Mouse (Mus musculus) hindbrain, embryonic 10.5 days (tissue): ENCODE measurements at regions not wholly inside any gene's neighbourhood (a gene's known extent, or its start where the extent isn't known, plus 50 kb on each side); places are given as distances from the start of the nearest gene placed in this dataset.

ENCODE experiments used
- DNase-seq: peaks from one replicate; pipeline ENCODE4 v3.0.0-alpha.2; 2017; ENCODE audit warnings: low spot score
- H3K27ac ChIP-seq: fragments of 300-500 bp; sonication (generic); 2 replicates; pipeline ENCODE4 v1.5.1; 2016; ENCODE audit warnings: mild to moderate bottlenecking, moderate library complexity
- H3K27me3 ChIP-seq: fragments of 300-500 bp; sonication (generic); 2 replicates; pipeline ENCODE4 v1.6.1; 2016; ENCODE audit warnings: mild to moderate bottlenecking; ENCODE audit not compliant: poor library complexity, insufficient read depth, severe bottlenecking
- H3K36me3 ChIP-seq: fragments of 300-500 bp; sonication (generic); 2 replicates; pipeline ENCODE4 v1.6.1; 2016; ENCODE audit warnings: mild to moderate bottlenecking, moderate library complexity
- H3K4me1 ChIP-seq: fragments of 300-500 bp; sonication (generic); replicated peaks from 2 replicates; pipeline ENCODE4 v1.6.1; 2016; ENCODE audit warnings: mild to moderate bottlenecking
- H3K4me3 ChIP-seq: fragments of 300-500 bp; sonication (generic); 2 replicates; pipeline ENCODE4 v1.5.1; 2016; ENCODE audit warnings: mild to moderate bottlenecking, moderate library complexity
- H3K9me3 ChIP-seq: fragments of 300-500 bp; sonication (generic); 2 replicates; pipeline ENCODE4 v1.6.1; 2016; ENCODE audit warnings: mild to moderate bottlenecking, moderate library complexity
- WGBS: fragments of 180-500 bp; shearing (Covaris S2); methylation state at CpG from one replicate; pipeline ENCODE4 v1.1.7; 2016; 5-methylcytosine and 5-hydroxymethylcytosine counted together

GRCm38 (mm10) chr4:9124586-9125232, 885.9 kb upstream of the Car8 start:
- Histone ChIP-seq H3K27me3 (no peaks in the 10 kb centered on the region), H3K27ac (no peak overlapping the region), H3K9me3 (no peaks in the 10 kb centered on the region), H3K4me3 (no peak overlapping the region), H3K4me1 (peaks cover 22% of the 10 kb centered on the region), H3K36me3 (no peaks in the 10 kb centered on the region)
- DNase-seq: no peak
- 95% methylated on average over 4 of the region's 4 CpGs for WGBS

- no peak overlapping the region for H3K27ac ChIP-seq
- H3K36me3 ChIP-seq: no peaks in the 10 kb centered on the region
- no peaks in the 10 kb centered on the region for H3K27me3 ChIP-seq
- H3K4me1 ChIP-seq: peaks cover 22% of the 10 kb centered on the region
- no peak overlapping the region for H3K4me3 ChIP-seq
- no peak for DNase-seq
- no peaks in the 10 kb centered on the region for H3K9me3 ChIP-seq
- WGBS: 57% methylated on average over 5 of the region's 5 CpGs
Observed at GRCm38 (mm10) chr4:9124109-9124508, 885.3 kb upstream of the Car8 start.

- no peaks in the 10 kb centered on the region for H3K36me3 ChIP-seq
- no peaks in the 10 kb centered on the region for H3K27me3 ChIP-seq
- H3K27ac ChIP-seq: no peak overlapping the region
- H3K4me3 ChIP-seq: no peak overlapping the region
- WGBS: 73% methylated on average over 9 of the region's 9 CpGs
- no peak for DNase-seq
- no peaks in the 10 kb centered on the region for H3K9me3 ChIP-seq
- peaks cover 22% of the 10 kb centered on the region for H3K4me1 ChIP-seq
Observed at GRCm38 (mm10) chr4:9123396-9124031, 884.7 kb upstream of the Car8 start.

GRCm38 (mm10) chr4:9122639-9123286, 883.9 kb upstream of the Car8 start:
- Histone ChIP-seq H3K4me1 (peaks cover 30% of the 10 kb centered on the region), H3K36me3 (no peaks in the 10 kb centered on the region), H3K9me3 (no peaks in the 10 kb centered on the region), H3K27me3 (no peaks in the 10 kb centered on the region), H3K27ac (no peak overlapping the region), H3K4me3 (no peak overlapping the region)
- 85% methylated on average over 10 of the region's 10 CpGs for WGBS
- no peak for DNase-seq

- Histone ChIP-seq H3K9me3 (no peaks in the 10 kb centered on the region), H3K4me3 (no peak overlapping the region), H3K27me3 (no peaks in the 10 kb centered on the region), H3K4me1 (peaks cover 30% of the 10 kb centered on the region), H3K36me3 (no peaks in the 10 kb centered on the region), H3K27ac (peak overlapping the region; percentile 66)
- 53% methylated on average over 4 of the region's 4 CpGs for WGBS
- peak; percentile 38 for DNase-seq
Observed at GRCm38 (mm10) chr4:9116955-9117647, 878.3 kb upstream of the Car8 start.

- DNase-seq: peak; percentile 16
- Histone ChIP-seq H3K36me3 (no peaks in the 10 kb centered on the region), H3K4me1 (peaks cover 30% of the 10 kb centered on the region), H3K27ac (no peak overlapping the region; the same call in 1 of the 2 replicates), H3K9me3 (no peaks in the 10 kb centered on the region), H3K27me3 (no peaks in the 10 kb centered on the region), H3K4me3 (no peak overlapping the region)
- 32% methylated on average over 7 of the region's 7 CpGs for WGBS
Observed at GRCm38 (mm10) chr4:9115874-9116273, 877.0 kb upstream of the Car8 start.

GRCm38 (mm10) chr4:9113982-9114381, 875.1 kb upstream of the Car8 start:
- no peak for DNase-seq
- no peaks in the 10 kb centered on the region for H3K36me3 ChIP-seq
- H3K4me1 ChIP-seq: peaks cover 30% of the 10 kb centered on the region
- no peaks in the 10 kb centered on the region for H3K9me3 ChIP-seq
- no peak overlapping the region for H3K27ac ChIP-seq
- 93% methylated on average over 5 of the region's 5 CpGs for WGBS
- no peaks in the 10 kb centered on the region for H3K27me3 ChIP-seq
- no peak overlapping the region for H3K4me3 ChIP-seq

- Histone ChIP-seq H3K36me3 (no peaks in the 10 kb centered on the region), H3K9me3 (no peaks in the 10 kb centered on the region), H3K27me3 (no peaks in the 10 kb centered on the region), H3K4me3 (no peak overlapping the region), H3K27ac (no peak overlapping the region), H3K4me1 (peaks cover 3% of the 10 kb centered on the region; the same call in 1 of the 2 replicates)
- no peak for DNase-seq
- WGBS: 89% methylated on average over 7 of the region's 7 CpGs
Observed at GRCm38 (mm10) chr4:9110355-9110754, 871.5 kb upstream of the Car8 start.

GRCm38 (mm10) chr4:9107295-9107694, 868.5 kb upstream of the Car8 start:
- 88% methylated on average over 14 of the region's 14 CpGs for WGBS
- no peak for DNase-seq

GRCm38 (mm10) chr4:9106778-9107177, 867.9 kb upstream of the Car8 start:
- peaks cover 11% of the 10 kb centered on the region for H3K9me3 ChIP-seq
- no peaks in the 10 kb centered on the region for H3K27me3 ChIP-seq
- H3K27ac ChIP-seq: no peak overlapping the region
- DNase-seq: no peak
- no peak overlapping the region for H3K4me3 ChIP-seq
- H3K36me3 ChIP-seq: no peaks in the 10 kb centered on the region
- 87% methylated on average over 9 of the region's 9 CpGs for WGBS
- H3K4me1 ChIP-seq: no peaks in the 10 kb centered on the region; the same call in 1 of the 2 replicates

More at GRCm38 (mm10) chr4:9107295-9107694, 868.5 kb upstream of the Car8 start:
- H3K27ac ChIP-seq: no peak overlapping the region
- H3K4me3 ChIP-seq: no peak overlapping the region
- H3K9me3 ChIP-seq: peaks cover 8% of the 10 kb centered on the region
- H3K36me3 ChIP-seq: no peaks in the 10 kb centered on the region
- no peaks in the 10 kb centered on the region for H3K27me3 ChIP-seq
- H3K4me1 ChIP-seq: no peaks in the 10 kb centered on the region; the same call in 1 of the 2 replicates

- H3K27ac ChIP-seq: no peak overlapping the region
- WGBS: 67% methylated on average over 6 of the region's 6 CpGs
- no peak for DNase-seq
- H3K9me3 ChIP-seq: peaks cover 11% of the 10 kb centered on the region
- H3K4me3 ChIP-seq: no peak overlapping the region
- H3K4me1 ChIP-seq: no peaks in the 10 kb centered on the region; the same call in 1 of the 2 replicates
- H3K27me3 ChIP-seq: no peaks in the 10 kb centered on the region
- no peaks in the 10 kb centered on the region for H3K36me3 ChIP-seq
Observed at GRCm38 (mm10) chr4:9104657-9105056, 865.8 kb upstream of the Car8 start.

GRCm38 (mm10) chr4:9103958-9104357, 865.1 kb upstream of the Car8 start:
- Histone ChIP-seq H3K9me3 (peaks cover 11% of the 10 kb centered on the region), H3K27ac (no peak overlapping the region), H3K36me3 (no peaks in the 10 kb centered on the region), H3K4me3 (no peak overlapping the region), H3K4me1 (no peaks in the 10 kb centered on the region; the same call in 1 of the 2 replicates), H3K27me3 (no peaks in the 10 kb centered on the region)
- no peak for DNase-seq
- 79% methylated on average over 8 of the region's 8 CpGs for WGBS
